Mouse (Mus musculus) small intestine, adult 2 months (tissue): ENCODE results near the gene Lman2l.

Source experiments
- CTCF ChIP-seq: fragments of 200-500 bp; IDR thresholded peaks from 2 replicates; pipeline ENCODE4 v1.5.1; 2012; ENCODE audit warnings: low read depth, mild to moderate bottlenecking, control low read depth, inconsistent platforms, low read length, moderate library complexity, mixed read lengths; ENCODE audit not compliant: insufficient replicate concordance, insufficient read length; ENCODE audit errors: extremely low read depth
- POLR2A ChIP-seq: fragments of 200-500 bp; IDR thresholded peaks from 2 replicates; pipeline ENCODE4 v1.6.1; 2012; ENCODE audit warnings: low read depth, mild to moderate bottlenecking, control low read depth, inconsistent platforms, low read length, moderate library complexity

GRCm38 (mm10) chr1:36492416-36493139, 47.5 kb upstream of the Lman2l start:
- TF ChIP-seq CTCF (peak; percentile 57; the same call in 1 of the 2 replicates), POLR2A (no peak)
